Mouse (Mus musculus): ENCODE measurements at regions not wholly inside any gene's neighbourhood (a gene's known extent, or its start where the extent isn't known, plus 50 kb on each side); places are given as distances from the start of the nearest gene placed in this dataset.
"Not testable (repeated sequence)": the region's sequence is repeated elsewhere in the genome, so short reads cannot be mapped to it uniquely, and the experiment has no call there.

- DNase-seq (ENCODE audit: low spot score); H3K9me3 ChIP-seq (ENCODE audit: control insufficient read depth, low read length); H3K36me3 ChIP-seq (ENCODE audit: control insufficient read depth, insufficient read depth, low read length); H3K27me3 ChIP-seq (ENCODE audit: control insufficient read depth, insufficient read depth, low read length); ATAC-seq (ENCODE audit: insufficient number of reproducible peaks, low FRiP score, low TSS enrichment, low read depth); H3K4me1 ChIP-seq (ENCODE audit: control insufficient read depth, insufficient read depth, low read length); H3K9ac ChIP-seq (ENCODE audit: low read length); H3K4me3 ChIP-seq (ENCODE audit: low read depth, low read length); H3K4me2 ChIP-seq (ENCODE audit: low read depth, severe bottlenecking); H3K27ac ChIP-seq (replicated peaks; ENCODE audit: low read depth, low read length): not testable (repeated sequence)
- 97% methylated on average over 8 of the region's 11 CpGs for WGBS
Observed at GRCm38 (mm10) chr10:99338790-99339189, 75.8 kb downstream of the Dusp6 start.

- not testable (repeated sequence) for H3K27me3 ChIP-seq (ENCODE audit: control insufficient read depth, insufficient read depth, low read length); H3K9ac ChIP-seq (ENCODE audit: low read length); ATAC-seq (ENCODE audit: insufficient number of reproducible peaks, low FRiP score, low TSS enrichment, low read depth); H3K36me3 ChIP-seq (ENCODE audit: control insufficient read depth, insufficient read depth, low read length); H3K9me3 ChIP-seq (ENCODE audit: control insufficient read depth, low read length); H3K4me1 ChIP-seq (ENCODE audit: control insufficient read depth, insufficient read depth, low read length); H3K27ac ChIP-seq (replicated peaks; ENCODE audit: low read depth, low read length); H3K4me2 ChIP-seq (ENCODE audit: low read depth, severe bottlenecking); H3K4me3 ChIP-seq (ENCODE audit: low read depth, low read length); DNase-seq (ENCODE audit: low spot score)
- 96% methylated on average over 8 of the region's 19 CpGs for WGBS
Observed at GRCm38 (mm10) chr10:99339291-99339912, 76.4 kb downstream of the Dusp6 start.

GRCm38 (mm10) chr10:99340057-99340456 is 77.0 kb downstream of the Dusp6 start:
- not testable (repeated sequence) for H3K36me3 ChIP-seq (ENCODE audit: control insufficient read depth, insufficient read depth, low read length); H3K27me3 ChIP-seq (ENCODE audit: control insufficient read depth, insufficient read depth, low read length); ATAC-seq (ENCODE audit: insufficient number of reproducible peaks, low FRiP score, low TSS enrichment, low read depth); H3K9ac ChIP-seq (ENCODE audit: low read length); H3K4me1 ChIP-seq (ENCODE audit: control insufficient read depth, insufficient read depth, low read length); H3K4me2 ChIP-seq (ENCODE audit: low read depth, severe bottlenecking); H3K9me3 ChIP-seq (ENCODE audit: control insufficient read depth, low read length); H3K4me3 ChIP-seq (ENCODE audit: low read depth, low read length); DNase-seq (ENCODE audit: low spot score); H3K27ac ChIP-seq (replicated peaks; ENCODE audit: low read depth, low read length)
- WGBS, result no CpG with 5 or more reads among the region's 25 CpGs

DNA sequence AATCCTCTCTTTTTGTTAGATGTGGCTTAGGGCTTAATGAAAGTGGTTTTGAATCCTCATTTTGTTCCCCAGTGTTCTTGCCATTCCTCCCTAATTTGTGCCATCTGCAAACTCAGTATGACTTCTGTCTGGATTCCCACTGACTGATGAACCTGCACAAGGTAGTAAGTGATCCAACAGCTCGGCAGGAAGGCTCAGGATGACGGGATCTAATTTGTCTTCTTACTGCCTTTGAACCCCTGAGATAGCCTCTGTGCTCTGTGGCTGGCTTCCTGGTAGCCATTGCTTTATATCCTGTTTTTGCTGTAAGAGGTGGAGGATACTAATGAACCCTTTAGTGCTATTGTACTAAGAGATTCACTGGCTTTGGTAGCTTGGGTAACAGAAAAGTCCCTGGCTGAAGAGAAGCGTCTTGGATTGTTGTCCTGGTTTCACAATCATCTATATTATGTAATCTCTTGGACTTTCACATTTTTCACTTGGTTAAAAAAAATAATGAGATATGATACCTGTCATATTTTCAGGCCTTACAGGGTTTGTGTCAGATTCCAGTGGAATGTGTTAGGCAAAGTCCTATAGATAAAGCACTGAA is 86.2 kb downstream of the Dusp6 start:
- Histone ChIP-seq H3K9me3 (ENCODE audit: control insufficient read depth, low read length) (no peaks in the 10 kb centered on the region), H3K27ac (replicated peaks; ENCODE audit: low read depth, low read length) (no peak overlapping the region), H3K4me1 (ENCODE audit: control insufficient read depth, insufficient read depth, low read length) (peaks cover 7% of the 10 kb centered on the region), H3K36me3 (ENCODE audit: control insufficient read depth, insufficient read depth, low read length) (no peaks in the 10 kb centered on the region), H3K4me3 (ENCODE audit: low read depth, low read length) (no peak overlapping the region), H3K9ac (ENCODE audit: low read length) (no peak overlapping the region), H3K27me3 (ENCODE audit: control insufficient read depth, insufficient read depth, low read length) (no peaks in the 10 kb centered on the region), H3K4me2 (ENCODE audit: low read depth, severe bottlenecking) (no peak overlapping the region)
- no peak for DNase-seq (ENCODE audit: low spot score)
- WGBS, result 46% methylated on average over 3 of the region's 3 CpGs
- ATAC-seq (ENCODE audit: insufficient number of reproducible peaks, low FRiP score, low TSS enrichment, low read depth), result no peak

DNA sequence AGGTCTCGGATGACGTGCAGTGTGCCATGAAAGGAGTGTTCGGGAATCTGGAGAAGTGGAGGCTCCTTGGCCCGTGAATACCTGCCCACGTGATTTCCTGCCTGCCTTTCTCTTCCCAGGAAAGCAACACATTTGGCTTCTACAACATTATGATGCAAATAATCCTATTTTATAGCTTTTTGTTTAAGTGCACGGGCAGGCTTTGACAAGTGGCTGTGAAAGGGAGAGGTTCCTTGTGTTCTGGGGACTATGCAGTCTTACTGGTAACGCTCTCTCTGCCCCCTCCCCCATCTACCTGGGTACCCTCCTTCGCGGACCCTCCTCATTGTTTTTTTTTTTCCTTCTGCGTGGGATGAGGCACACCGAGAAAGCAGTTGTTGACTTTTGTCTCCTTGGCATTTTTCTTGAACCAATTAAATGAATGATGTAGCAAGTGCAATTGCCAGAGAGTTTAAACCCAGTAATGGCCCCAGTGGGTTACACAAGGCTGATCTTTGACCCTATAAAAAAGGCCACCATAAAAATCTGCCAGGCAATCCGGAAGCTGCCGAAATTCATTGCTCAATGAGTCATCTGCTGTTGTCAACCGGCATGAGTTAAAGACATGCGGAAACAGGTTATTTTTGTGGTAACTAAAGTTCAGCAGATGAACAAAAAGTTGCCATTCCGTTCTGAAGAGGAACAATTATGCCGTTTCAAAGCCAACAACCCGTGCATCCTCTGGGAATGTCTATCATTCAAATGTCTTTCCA is 90.7 kb downstream of the Dusp6 start:
- WGBS, result 4% methylated on average over 18 of the region's 18 CpGs
- peak; percentile 65 for DNase-seq (ENCODE audit: low spot score)
- Histone ChIP-seq H3K4me1 (ENCODE audit: control insufficient read depth, insufficient read depth, low read length) (peaks cover 10% of the 10 kb centered on the region), H3K4me3 (ENCODE audit: low read depth, low read length) (no peak overlapping the region), H3K9me3 (ENCODE audit: control insufficient read depth, low read length) (no peaks in the 10 kb centered on the region), H3K27me3 (ENCODE audit: control insufficient read depth, insufficient read depth, low read length) (no peaks in the 10 kb centered on the region), H3K27ac (replicated peaks; ENCODE audit: low read depth, low read length) (peak overlapping the region; percentile 58; the same call in 1 of the 2 replicates), H3K4me2 (ENCODE audit: low read depth, severe bottlenecking) (peak overlapping the region; percentile 33), H3K9ac (ENCODE audit: low read length) (no peak overlapping the region), H3K36me3 (ENCODE audit: control insufficient read depth, insufficient read depth, low read length) (no peaks in the 10 kb centered on the region)
- peak; percentile 58 for ATAC-seq (ENCODE audit: insufficient number of reproducible peaks, low FRiP score, low TSS enrichment, low read depth)

DNA sequence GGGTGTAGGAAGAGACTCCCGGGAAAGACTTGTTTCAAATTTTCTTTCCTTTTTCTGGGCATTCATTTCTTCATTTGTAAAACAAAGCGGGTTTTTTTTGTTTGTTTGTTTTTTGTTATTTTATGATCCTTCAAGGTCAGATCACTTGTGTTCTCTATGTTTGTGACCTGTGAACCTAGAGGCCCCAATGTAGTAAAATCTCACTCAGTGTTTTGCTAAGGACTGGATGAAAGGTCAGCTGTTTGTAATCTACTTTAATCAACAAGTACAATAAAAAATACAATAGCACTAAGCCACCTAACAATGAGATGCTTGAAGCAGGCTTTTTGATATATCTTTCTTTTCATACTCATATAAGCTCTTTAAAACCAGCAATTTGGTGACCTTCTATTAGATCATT is 91.3 kb downstream of the Dusp6 start:
- no peaks in the 10 kb centered on the region for H3K36me3 ChIP-seq (ENCODE audit: control insufficient read depth, insufficient read depth, low read length)
- no peak overlapping the region for H3K9ac ChIP-seq (ENCODE audit: low read length)

DNA sequence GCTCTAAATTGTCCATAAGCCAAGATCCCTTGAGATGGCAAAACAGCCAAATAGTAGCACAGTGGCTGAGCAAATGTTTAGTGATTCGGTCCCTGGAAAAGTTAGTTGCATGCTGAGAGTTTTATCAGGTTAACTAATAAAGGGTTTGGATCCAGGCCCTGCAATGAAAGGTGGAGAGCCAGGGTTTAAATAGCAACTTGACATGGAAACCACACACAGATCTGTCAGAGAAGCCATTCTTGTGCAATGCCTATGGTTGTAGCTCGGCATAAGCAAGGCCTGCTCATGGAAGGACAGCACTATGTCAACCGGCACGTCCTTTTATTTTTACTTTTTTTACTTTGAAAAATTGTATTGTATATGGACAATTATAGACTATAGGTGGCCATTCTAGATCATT is 92.3 kb downstream of the Dusp6 start:
- Histone ChIP-seq H3K27me3 (ENCODE audit: control insufficient read depth, insufficient read depth, low read length) (no peaks in the 10 kb centered on the region), H3K9ac (ENCODE audit: low read length) (no peak overlapping the region), H3K9me3 (ENCODE audit: control insufficient read depth, low read length) (no peaks in the 10 kb centered on the region), H3K27ac (replicated peaks; ENCODE audit: low read depth, low read length) (no peak overlapping the region), H3K4me2 (ENCODE audit: low read depth, severe bottlenecking) (no peak overlapping the region), H3K4me1 (ENCODE audit: control insufficient read depth, insufficient read depth, low read length) (peaks cover 14% of the 10 kb centered on the region), H3K4me3 (ENCODE audit: low read depth, low read length) (no peak overlapping the region), H3K36me3 (ENCODE audit: control insufficient read depth, insufficient read depth, low read length) (no peaks in the 10 kb centered on the region)
- ATAC-seq (ENCODE audit: insufficient number of reproducible peaks, low FRiP score, low TSS enrichment, low read depth), result no peak
- DNase-seq (ENCODE audit: low spot score), result no peak
- 75% methylated on average over 4 of the region's 4 CpGs for WGBS

More for the DNA sequence above, 91.3 kb downstream of the Dusp6 start:
- H3K9me3 ChIP-seq (ENCODE audit: control insufficient read depth, low read length), result no peaks in the 10 kb centered on the region
- no peak for DNase-seq (ENCODE audit: low spot score)
- no peak overlapping the region for H3K4me3 ChIP-seq (ENCODE audit: low read depth, low read length)
- WGBS, result 35% methylated on average over 2 of the region's 2 CpGs
- H3K27me3 ChIP-seq (ENCODE audit: control insufficient read depth, insufficient read depth, low read length), result no peaks in the 10 kb centered on the region
- no peak overlapping the region; the same call in 1 of the 2 replicates for H3K4me2 ChIP-seq (ENCODE audit: low read depth, severe bottlenecking)
- no peak for ATAC-seq (ENCODE audit: insufficient number of reproducible peaks, low FRiP score, low TSS enrichment, low read depth)
- H3K4me1 ChIP-seq (ENCODE audit: control insufficient read depth, insufficient read depth, low read length), result peaks cover 13% of the 10 kb centered on the region
- H3K27ac ChIP-seq (replicated peaks; ENCODE audit: low read depth, low read length), result no peak overlapping the region

DNA sequence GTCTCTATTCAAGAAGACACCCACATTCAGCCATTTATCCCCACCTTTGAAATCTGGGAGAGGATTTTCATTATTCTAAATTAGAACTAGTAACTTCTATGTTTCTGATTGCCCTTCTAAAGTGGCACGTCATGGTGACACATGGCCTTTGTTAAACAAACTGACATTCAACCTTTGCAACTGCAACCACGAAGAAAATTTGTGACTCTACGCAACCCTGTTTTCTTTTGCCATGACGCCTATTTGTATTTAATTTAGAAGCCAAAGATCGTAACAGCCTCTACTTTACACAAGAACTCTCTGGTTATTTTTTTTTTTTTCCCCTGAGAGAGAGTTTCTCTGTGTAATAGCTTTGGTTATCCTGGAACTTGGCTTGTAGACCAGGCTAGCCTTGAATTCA is 93.2 kb downstream of the Dusp6 start:
- Histone ChIP-seq H3K9ac (ENCODE audit: low read length) (no peak overlapping the region), H3K4me2 (ENCODE audit: low read depth, severe bottlenecking) (no peak overlapping the region), H3K27me3 (ENCODE audit: control insufficient read depth, insufficient read depth, low read length) (no peaks in the 10 kb centered on the region), H3K4me3 (ENCODE audit: low read depth, low read length) (no peak overlapping the region), H3K9me3 (ENCODE audit: control insufficient read depth, low read length) (no peaks in the 10 kb centered on the region), H3K4me1 (ENCODE audit: control insufficient read depth, insufficient read depth, low read length) (peaks cover 14% of the 10 kb centered on the region), H3K27ac (replicated peaks; ENCODE audit: low read depth, low read length) (no peak overlapping the region), H3K36me3 (ENCODE audit: control insufficient read depth, insufficient read depth, low read length) (no peaks in the 10 kb centered on the region)
- DNase-seq (ENCODE audit: low spot score) (no peak), ATAC-seq (ENCODE audit: insufficient number of reproducible peaks, low FRiP score, low TSS enrichment, low read depth) (no peak)
- 68% methylated on average over 5 of the region's 5 CpGs for WGBS

All from limb, embryonic 11.5 days (tissue).